Mouse (Mus musculus) liver, postnatal 0 days (tissue): ENCODE measurements at regions not wholly inside any gene's neighbourhood (a gene's known extent, or its start where the extent isn't known, plus 50 kb on each side); places are given as distances from the start of the nearest gene placed in this dataset.

Source experiments
- CTCF ChIP-seq: sonication (generic); IDR thresholded peaks from 2 replicates; pipeline ENCODE4 v1.5.1; 2016; ENCODE audit warnings: antibody characterized with exemption, low read depth
- EP300 ChIP-seq: IDR thresholded peaks from 2 replicates; pipeline ENCODE4 v1.6.1; 2016; ENCODE audit warnings: antibody characterized with exemption, low read depth, mild to moderate bottlenecking

- no peak for TF ChIP-seq CTCF
- no peak for TF ChIP-seq EP300
These were observed 94.1 kb upstream of the Klf6 start for GRCm38 (mm10) chr13:5767202-5767601.
